In the genomic region with DNA sequence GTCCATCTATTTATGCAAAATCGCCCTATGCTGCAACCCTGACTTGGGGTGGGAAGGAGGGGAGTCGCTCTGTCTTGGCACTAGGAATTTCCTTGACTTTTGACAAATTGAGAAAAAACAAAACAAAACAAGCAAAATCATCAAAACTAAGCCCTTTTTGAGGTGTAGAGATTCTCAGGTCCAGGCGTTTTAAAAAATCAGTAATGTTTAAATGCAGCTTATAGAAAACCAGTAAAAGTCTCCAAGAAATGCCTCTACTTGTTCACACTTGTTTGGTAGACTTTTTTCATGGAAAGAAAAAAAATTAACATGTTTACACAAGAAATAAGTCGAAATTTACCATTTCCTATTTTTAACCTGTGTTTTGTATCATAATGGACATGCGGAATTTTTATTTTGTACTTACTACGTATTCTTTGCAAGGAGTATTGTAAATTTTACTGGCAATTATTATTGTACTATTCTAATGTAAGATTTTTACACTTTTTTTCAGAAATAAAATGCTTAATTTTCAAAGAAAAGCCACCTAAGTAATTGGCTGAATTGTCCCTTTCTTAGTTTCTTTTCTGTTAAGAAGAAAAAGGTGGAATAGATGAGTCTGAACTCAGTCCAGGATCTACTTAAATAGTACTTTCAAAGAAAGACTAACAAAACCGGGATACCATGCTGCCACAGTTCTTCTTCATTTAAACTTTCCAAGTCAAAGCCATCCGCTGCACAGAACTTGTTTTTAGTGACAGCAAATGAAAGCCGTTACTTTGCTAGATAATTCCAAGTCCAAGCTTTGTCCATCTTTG, we compare ENCODE assay signal across 8 mouse cellular contexts. TPM values are rescaled to one million over a fixed set of nuclear protein-coding genes. Genes with fewer than 3 reads are reported as not detected.
DNase-seq lines count a peak whose midpoint lies in the region; ATAC-seq and TF ChIP-seq lines count a peak whose summit lies in the region.
"Had no signal": no experiment of that assay in that cellular context is flagged by ENCODE, and none has a peak within 500 bp of the region (broad histone marks: within the 10 kb centered on the region; RNA-seq: fewer than 3 reads in every experiment).

No protein-coding gene starts in this region.

- H3K27me3 ChIP-seq in lung, postnatal 0 days (replicated peaks; ENCODE audit: insufficient read depth, low read length), result peaks cover 93% of the 10 kb centered on the region
- peaks cover 93% of the 10 kb centered on the region for H3K27me3 ChIP-seq in forebrain, embryonic 13.5 days
- H3K27me3 ChIP-seq in limb, embryonic 12.5 days, result peaks cover 87% of the 10 kb centered on the region

- ATAC-seq in lung, postnatal 0 days, result no peak
- no peak for ATAC-seq in forebrain, embryonic 13.5 days
- ATAC-seq in limb, embryonic 12.5 days (ENCODE audit: insufficient number of reproducible peaks, insufficient read depth, low FRiP score, low TSS enrichment, low read depth), result no peak
- ATAC-seq in megakaryocyte-erythroid progenitor cell, adult 5-6 weeks (replicated peaks; ENCODE audit: low FRiP score, low TSS enrichment, poor library complexity, severe bottlenecking), result no peak

- no peak for TF ChIP-seq EP300 in lung, postnatal 0 days (IDR thresholded peaks at IDR 0.05)

- no peak overlapping the region for H3K27ac ChIP-seq in lung, postnatal 0 days (ENCODE audit: low read length)
- H3K27ac ChIP-seq in forebrain, embryonic 13.5 days, result no peak overlapping the region
- H3K27ac ChIP-seq in limb, embryonic 12.5 days, result no peak overlapping the region

- no peak overlapping the region for H3K9ac ChIP-seq in lung, postnatal 0 days (replicated peaks; ENCODE audit: low read depth)
- peak overlapping the region; percentile 64 for H3K9ac ChIP-seq in forebrain, embryonic 13.5 days
- H3K9ac ChIP-seq in limb, embryonic 12.5 days (replicated peaks), result no peak overlapping the region

- H3K4me1 ChIP-seq in lung, postnatal 0 days (ENCODE audit: insufficient read depth, low read depth, low read length), result peaks cover 8% of the 10 kb centered on the region
- H3K4me1 ChIP-seq in forebrain, embryonic 13.5 days, result peaks cover 28% of the 10 kb centered on the region
- H3K4me1 ChIP-seq in limb, embryonic 12.5 days (replicated peaks), result peaks cover 24% of the 10 kb centered on the region

- no peak overlapping the region for H3K4me3 ChIP-seq in lung, postnatal 0 days (ENCODE audit: low read depth, low read length)
- H3K4me3 ChIP-seq in forebrain, embryonic 13.5 days, result peak overlapping the region; percentile 44
- H3K4me3 ChIP-seq in limb, embryonic 12.5 days (replicated peaks), result peak overlapping the region; percentile 50

- peak overlapping the region; percentile 77; the same call in 1 of the 2 replicates for H3K4me2 ChIP-seq in lung, postnatal 0 days (replicated peaks; ENCODE audit: low read depth, low read length)
- H3K4me2 ChIP-seq in forebrain, embryonic 13.5 days, result peak overlapping the region; percentile 65
- H3K4me2 ChIP-seq in limb, embryonic 12.5 days, result peak overlapping the region; percentile 80

- no peak for DNase-seq in lung, postnatal 0 days (ENCODE audit: low spot score)
- no peak for DNase-seq in lung, postnatal 4 days
- no peak for DNase-seq in thymus, postnatal 14 days
- no peak for DNase-seq in ovary, postnatal 14 days (ENCODE audit: low spot score)
- DNase-seq: lung, adult 18-20 months had no signal

- TF ChIP-seq CTCF in lung, postnatal 0 days (IDR thresholded peaks at IDR 0.05), result no peak

- H3K9me3 ChIP-seq in lung, postnatal 0 days (ENCODE audit: low read length), result no peaks in the 10 kb centered on the region
- no peaks in the 10 kb centered on the region for H3K9me3 ChIP-seq in forebrain, embryonic 13.5 days (replicated peaks)
- H3K9me3 ChIP-seq in limb, embryonic 12.5 days, result no peaks in the 10 kb centered on the region

- 13% methylated on average over 9 of the region's 9 CpGs for WGBS in lung, postnatal 0 days
- WGBS in forebrain, embryonic 13.5 days, result 3% methylated on average over 9 of the region's 9 CpGs
- 4% methylated on average over 9 of the region's 9 CpGs for WGBS in limb, embryonic 12.5 days

- H3K36me3 ChIP-seq in lung, postnatal 0 days (ENCODE audit: insufficient read depth, low read length), result no peaks in the 10 kb centered on the region
- no peaks in the 10 kb centered on the region for H3K36me3 ChIP-seq in forebrain, embryonic 13.5 days (ENCODE audit: poor library complexity, severe bottlenecking)
- no peaks in the 10 kb centered on the region for H3K36me3 ChIP-seq in limb, embryonic 12.5 days

RNA-seq across cellular contexts. Expression of a gene that starts 2.3 kb away (rescaled TPM):
- 0.05 TPM in 2 replicates for polyA plus RNA-seq in lung, postnatal 0 days (2015; fragmentation: Nextera tagmentation; extraction: Ambion mirVana)
- polyA plus RNA-seq in forebrain, embryonic 13.5 days (2015; fragmentation: Nextera tagmentation; extraction: Ambion mirVana), result 0.68 and 0.80 TPM in 2 replicates
- 0.17 and 0.25 TPM in 2 replicates for polyA plus RNA-seq in limb, embryonic 12.5 days (2016; fragmentation: Nextera tagmentation; extraction: Ambion mirVana)
- not detected in 2 replicates for total RNA-seq in megakaryocyte-erythroid progenitor cell, adult 5-6 weeks (2014; fragmentation: Nextera tagmentation)
- total RNA-seq in megakaryocyte-erythroid progenitor cell, adult 5-6 weeks (2017), result not detected in 2 replicates

RNA-seq across cellular contexts. Expression of a gene that starts 39.6 kb away (rescaled TPM):
- 499 and 511 TPM in 2 replicates for polyA plus RNA-seq in lung, postnatal 0 days (2015; fragmentation: Nextera tagmentation; extraction: Ambion mirVana)
- polyA plus RNA-seq in forebrain, embryonic 13.5 days (2015; fragmentation: Nextera tagmentation; extraction: Ambion mirVana), result 669 and 719 TPM in 2 replicates
- polyA plus RNA-seq in limb, embryonic 12.5 days (2016; fragmentation: Nextera tagmentation; extraction: Ambion mirVana), result 760 and 773 TPM in 2 replicates
- total RNA-seq in megakaryocyte-erythroid progenitor cell, adult 5-6 weeks (2014; fragmentation: Nextera tagmentation), result 1,176 and 1,210 TPM in 2 replicates
- 2,564 and 2,726 TPM in 2 replicates for total RNA-seq in megakaryocyte-erythroid progenitor cell, adult 5-6 weeks (2017)
